Mouse (Mus musculus) heart, postnatal 36 days (tissue): ENCODE measurements around the gene Atp5mpl. TPM values are rescaled to one million over a fixed set of nuclear protein-coding genes. Genes with fewer than 3 reads are reported as not detected.

Experiments
- DNase-seq, 2 experiments: peaks; one replicate each; pipeline ENCODE4 v3.0.0; 2021 to 2022
- intact Hi-C: fragments of 180-260 bp; cut with DNase I; formaldehyde crosslinking; loops from one replicate; pipeline ENCODE4 v1.15.1; 2025
- total RNA-seq, 2 experiments: library from RNA; stranded (reverse); gene quantifications; 2 replicates each; pipeline ENCODE4 v1.2.3; 2021

Atp5mpl gene
- 1,000 to 10,000 TPM; 1,342 to 1,403 TPM for total RNA-seq

DNA sequence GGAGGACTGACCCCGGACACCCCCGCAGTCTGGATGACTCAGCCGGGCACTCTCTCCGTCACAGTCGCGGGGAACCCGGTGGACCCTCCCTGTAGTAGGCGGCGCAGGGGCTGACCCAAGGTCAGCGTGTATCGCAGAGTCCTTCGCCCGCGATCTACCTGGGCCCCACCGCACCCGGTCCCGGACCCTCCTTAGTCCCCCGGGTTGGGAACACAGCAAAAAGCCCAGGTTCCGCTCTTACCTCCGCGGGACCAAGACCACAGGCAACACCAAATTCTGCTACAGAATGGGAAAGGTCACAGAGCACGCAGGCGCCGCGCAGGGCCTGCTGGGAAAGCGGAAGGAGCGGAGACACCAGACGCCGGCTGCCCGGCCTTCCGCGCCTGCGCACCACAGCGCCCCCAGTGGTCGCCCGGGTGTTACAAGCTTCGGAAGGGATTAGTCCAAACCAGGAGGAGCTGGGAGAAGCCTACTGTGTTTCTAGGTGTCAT, at the start of gene Atp5mpl:
Gene Atp5mpl, minus strand, starts transcription at position 295 of the 491 bp plus-strand sequence.
- peak; percentile 98 to 100 for DNase-seq

DNA sequence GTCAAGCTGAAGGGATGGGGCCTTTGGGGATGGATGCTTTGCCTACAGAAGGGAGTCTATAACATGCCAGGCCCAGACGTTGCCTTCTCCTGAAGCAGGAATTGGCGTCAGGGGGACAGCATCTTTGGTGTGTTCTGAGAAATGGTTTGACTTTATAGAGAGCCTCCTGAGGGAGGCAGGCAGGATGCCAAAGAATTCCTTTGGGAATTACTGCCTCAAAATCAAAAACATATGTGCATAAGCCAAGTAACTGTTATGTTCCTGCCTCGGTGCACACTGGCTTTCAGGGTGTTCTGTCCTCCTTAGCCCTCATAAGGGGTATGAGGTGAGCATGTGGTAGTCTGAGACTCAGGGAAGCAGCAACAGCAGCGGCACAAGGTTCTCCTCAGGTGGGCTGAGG, 49.6 kb upstream of the Atp5mpl start:
- intact Hi-C loops: no loop called here
- no peak for DNase-seq

More for the DNA sequence above, at the start of gene Atp5mpl:
- intact Hi-C loops: loop anchor here (5.0 kb wide), 1 partner anchor 299 kb away; no protein-coding TSS in a partner anchor

DNA sequence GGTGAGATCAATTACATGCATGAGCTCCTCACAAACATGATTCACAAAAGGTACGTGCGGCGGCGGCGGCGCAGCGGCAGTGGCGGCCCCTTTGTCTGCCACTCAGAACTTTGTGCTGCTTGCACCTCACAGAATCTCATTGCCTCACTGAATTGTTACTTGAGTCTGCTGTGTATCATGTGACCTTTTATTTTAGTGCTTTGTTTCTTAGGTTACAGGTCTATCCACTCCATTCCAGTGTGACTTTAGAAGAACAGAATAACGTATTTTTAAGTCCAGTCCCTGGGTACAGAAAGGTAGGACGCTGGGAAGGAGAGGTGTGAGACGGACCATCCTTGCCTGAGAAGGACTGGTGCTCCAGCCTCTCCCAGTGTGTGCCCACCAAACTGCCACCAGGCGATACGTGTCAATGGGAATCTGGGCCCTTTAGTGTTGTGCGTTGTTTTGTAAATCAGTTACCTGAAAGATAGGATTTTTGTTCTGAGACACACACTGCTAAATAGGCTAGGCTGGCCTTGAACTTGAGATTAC, 46.6 kb upstream of the Atp5mpl start:
- no peak for DNase-seq
- intact Hi-C loops: no loop called here

DNA sequence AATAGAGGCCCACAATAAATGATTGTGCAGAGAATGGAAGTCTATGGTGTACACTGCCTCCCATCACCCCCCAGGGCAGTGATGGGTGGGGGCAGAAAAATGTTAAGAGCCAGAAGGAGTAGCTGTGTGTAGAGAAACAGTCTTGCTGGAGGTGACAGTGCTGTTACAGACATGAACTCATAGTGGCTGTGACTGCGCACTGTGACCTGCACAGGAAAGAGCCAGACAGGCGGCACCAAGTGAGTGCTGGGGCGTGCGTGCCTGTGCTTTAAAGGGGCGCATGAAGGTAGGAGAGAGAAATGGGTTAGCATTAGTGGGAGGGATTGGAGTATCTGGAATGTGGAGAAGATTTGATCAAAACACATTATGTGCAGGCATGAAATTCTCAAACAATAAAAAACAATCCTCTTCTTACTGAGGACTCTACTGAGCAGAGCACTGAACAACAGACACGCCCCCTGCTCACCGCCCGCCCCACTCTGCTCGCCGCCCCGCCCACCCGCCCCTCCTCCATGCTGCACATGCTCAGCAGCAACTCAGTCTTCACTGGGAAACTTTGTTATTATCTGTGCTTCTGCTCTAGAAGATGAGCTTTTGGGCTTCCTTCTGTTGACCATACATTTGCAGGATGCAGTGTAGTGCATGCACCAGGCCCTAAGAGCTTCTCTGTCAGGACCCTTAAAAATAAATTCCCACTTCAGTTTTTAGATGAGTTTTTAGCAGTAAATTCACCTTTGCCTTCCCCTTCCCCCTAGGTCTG, 45.9 kb upstream of the Atp5mpl start:
- no peak for DNase-seq

DNA sequence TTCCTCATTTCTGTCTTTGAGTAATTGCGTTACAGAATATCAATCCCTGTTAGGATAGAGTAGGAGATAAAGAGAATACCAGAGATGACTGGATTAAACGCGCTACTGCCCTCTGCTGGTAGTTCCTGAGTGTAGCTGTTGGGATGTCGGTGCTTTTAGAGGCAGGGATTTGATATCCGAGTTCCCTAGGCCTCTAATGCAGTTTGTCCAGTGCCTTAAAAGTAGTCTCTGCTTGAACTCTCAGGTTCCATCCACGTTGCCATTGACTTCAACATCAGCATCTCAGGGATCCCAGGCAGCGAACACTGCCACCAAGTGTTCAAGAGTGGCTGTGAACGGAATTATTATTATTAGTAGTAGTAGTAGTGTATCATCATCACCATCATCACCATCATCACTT, 34.4 kb upstream of the Atp5mpl start:
- DNase-seq: peak; percentile 59 to 69
- intact Hi-C loops: loop anchor here (2.0 kb wide), 1 partner anchor 122 kb away; no protein-coding TSS in a partner anchor

More for the DNA sequence above, 45.9 kb upstream of the Atp5mpl start:
- intact Hi-C loops: no loop called here

DNA sequence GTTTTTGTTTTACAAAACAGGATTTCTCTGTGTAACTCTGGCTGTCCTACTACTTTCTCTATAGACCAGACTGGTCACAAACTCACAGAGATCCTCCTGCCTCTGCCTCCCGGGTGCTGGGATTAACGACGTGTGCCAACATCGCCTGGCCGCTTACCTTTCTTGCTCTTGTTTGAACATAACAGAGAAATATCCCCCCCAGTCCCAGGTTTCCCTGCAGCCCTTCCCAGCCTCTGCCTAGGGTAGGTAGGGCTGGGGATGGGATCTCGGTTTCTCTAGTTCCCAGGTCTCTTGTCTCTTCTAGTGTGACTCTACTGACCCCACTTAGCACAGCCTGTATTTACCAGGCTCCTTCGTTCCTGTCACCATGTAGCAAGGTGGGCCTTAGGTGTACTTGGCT, 33.0 kb upstream of the Atp5mpl start:
- DNase-seq: no peak
- intact Hi-C loops: loop anchor here (2.0 kb wide), 1 partner anchor 121 kb away; no protein-coding TSS in a partner anchor

DNA sequence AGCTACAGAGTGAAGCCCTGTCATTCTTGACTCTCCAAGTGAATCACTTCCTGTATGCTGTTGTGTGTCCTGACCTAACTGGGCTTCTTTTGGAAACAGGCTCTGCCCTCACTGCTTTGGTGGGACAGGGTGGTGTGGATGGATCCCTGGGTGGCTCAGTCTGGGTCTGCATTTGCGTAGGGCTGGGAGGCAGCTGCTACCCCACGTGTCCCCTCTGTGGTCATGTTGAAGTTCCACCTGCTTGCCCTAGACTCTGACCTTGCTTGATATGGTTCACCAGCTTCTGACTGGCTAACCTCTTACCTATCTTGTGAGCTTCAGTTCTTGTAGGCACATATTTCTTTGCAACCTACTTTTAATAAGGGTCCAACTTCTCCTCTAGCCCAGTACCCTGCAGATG, 28.4 kb upstream of the Atp5mpl start:
- no peak for DNase-seq

DNA sequence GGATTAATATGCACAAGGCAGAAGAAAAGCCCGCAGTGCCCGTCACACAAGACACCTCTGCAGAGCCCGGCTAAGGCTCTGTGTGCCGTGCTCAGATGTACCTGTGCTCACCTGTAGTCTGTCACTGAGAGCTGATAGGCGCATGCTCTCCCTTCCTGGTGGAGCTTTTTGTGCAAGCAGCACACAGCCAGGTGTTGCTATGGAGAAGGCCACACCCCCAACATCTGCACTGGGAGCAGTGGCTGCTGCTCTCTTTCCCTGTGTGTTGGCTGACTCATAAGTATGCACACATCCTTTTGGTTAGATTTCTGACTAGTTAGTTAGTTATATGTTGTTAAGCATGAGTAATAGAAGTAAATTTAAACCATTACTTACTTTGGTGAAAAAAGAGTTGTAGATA, 25.8 kb upstream of the Atp5mpl start:
- no peak for DNase-seq
- intact Hi-C loops: no loop called here

More for the DNA sequence above, 28.4 kb upstream of the Atp5mpl start:
- intact Hi-C loops: no loop called here

DNA sequence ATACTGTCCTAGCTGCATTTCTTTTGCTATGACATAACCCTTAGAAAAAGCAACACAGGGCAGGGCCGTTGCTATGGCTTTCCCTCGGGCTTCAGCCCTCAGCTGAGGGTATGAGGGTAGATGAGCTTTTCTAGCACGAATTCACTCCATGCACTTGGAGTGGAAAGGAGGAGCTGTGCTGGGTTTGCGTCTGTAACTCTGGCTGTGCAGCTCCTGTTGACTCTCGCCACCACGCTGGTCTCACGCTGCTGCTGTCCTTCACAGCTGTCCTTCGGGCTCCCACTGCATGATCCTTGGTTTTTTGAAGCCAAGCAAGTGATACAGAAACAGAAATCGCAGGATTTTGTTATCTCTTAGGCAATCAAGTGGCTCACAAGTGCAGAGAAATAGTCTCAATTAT, 20.0 kb upstream of the Atp5mpl start:
- intact Hi-C loops: no loop called here
- DNase-seq: no peak

DNA sequence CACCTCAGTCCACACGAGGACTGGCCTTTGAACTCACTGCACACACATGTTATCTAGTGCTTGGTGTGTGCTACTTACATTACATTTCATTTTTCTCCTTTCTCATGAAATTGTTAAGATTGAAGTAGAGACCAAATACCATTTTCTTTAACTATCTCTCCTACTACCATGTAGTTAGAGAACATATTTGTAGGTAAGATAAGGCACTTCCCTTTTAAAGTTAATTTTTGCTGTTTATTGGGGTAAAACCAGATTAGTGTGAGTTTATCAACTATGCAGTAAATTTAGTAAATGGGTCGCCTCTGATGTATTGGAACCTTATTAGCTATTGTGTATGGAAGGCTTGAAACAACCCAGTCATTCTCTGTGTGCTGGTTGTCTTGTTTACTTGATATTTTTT, 16.4 kb upstream of the Atp5mpl start:
- DNase-seq: no peak
- intact Hi-C loops: no loop called here

DNA sequence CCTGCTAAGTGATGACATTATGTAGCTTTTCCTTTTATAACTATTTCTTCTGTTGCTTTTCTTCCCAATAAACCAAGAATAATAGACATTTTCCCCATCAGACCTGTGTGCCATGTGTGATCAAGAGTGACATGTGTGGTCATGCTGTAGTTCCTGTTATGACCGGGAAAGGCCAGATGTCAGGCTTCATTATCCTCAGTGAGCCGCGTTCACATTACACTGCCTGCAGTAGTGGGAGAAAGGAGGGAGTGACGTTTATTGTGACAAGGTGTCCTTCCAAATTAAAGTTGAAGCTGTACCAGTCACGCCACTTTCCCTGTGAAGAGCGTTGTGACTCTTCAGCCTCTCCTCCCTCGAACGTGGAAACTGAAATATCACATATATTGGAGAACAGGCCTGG, 15.1 kb upstream of the Atp5mpl start:
- intact Hi-C loops: no loop called here
- no peak for DNase-seq

DNA sequence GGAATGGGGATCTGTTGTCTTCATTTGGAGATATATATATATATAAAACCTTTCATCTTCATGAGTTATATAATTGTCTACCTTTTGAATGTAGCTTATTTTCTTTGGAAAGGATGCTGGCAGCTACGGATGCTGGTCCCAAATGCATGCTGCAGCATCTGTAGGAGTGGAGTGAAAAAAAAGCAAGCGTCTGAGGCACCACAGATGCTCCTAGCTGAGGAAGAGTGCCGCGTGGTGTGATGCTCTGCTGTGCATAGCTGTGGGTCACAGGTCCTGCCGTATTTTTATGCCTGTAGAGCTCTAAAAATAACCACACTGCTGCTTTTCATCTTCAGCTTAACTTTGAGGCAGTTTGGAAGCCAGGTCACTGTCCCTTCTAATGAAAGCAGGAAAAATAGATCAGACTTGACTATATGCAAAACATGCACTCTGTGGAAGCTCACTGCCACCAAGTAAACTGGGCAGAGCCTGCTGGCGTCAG, 14.2 kb upstream of the Atp5mpl start, which contains the start of gene Rd3l:
Gene Rd3l, minus strand, starts transcription at position 431 of the 481 bp plus-strand sequence.
- no peak for DNase-seq
- intact Hi-C loops: no loop called here

DNA sequence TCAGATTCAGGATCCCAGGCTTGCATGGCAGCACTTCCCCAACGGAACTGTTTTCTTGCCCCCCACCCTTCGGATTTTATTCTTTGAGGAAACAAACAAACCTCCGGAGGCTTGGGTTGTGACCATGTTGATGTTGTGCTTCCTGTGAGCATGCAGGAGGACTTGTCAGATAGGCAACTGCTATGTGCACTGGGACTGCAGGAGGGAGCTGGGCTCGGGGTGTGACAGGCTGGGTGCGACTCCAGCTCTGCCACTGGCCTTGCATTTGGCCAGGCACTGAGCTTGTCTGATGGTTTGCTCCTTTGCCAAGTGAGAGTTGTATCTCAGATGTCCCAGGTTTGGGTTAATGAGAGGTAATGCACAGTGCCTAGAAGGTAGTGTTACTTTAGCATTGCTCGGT, 11.5 kb upstream of the Atp5mpl start:
- intact Hi-C loops: no loop called here
- no peak for DNase-seq

DNA sequence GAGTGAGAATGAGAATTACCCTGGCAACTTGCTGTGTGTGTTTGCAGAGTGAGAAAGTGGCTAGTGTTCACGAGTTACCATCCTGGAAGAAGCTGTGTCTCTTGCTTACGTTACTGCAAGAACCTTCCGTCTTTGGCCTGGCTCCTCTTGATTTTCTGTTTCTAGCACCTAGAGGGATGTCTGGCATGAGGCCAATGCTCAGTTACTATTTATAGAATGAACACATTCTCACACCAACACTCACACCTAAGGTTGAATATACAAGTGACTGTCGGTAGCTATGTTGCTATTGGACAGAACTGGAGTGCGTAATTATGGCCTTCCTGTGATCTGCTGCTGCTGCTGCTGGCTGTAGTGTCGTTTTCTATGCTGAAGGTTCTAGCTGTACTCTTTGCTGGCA, 10.4 kb upstream of the Atp5mpl start:
- no peak for DNase-seq
- intact Hi-C loops: no loop called here

DNA sequence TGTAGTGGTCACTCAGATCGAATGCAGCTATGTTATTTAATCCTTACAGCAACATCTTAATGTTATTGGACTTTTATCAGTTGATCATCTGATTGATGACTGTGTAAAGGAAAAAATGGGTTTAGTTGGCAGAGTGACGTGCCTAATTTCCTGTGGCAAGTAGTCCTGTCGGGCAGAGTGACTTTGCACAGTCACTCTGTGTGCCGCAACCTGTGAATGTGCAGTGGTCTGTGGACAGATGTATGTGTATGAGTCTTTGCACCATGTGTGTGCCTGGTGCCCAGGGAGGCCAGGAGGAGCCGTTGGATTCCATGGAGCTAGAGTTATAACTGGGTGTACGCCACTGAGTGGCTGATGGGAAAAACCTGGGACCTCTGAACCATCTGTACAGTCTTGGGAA, 7.8 kb upstream of the Atp5mpl start:
- DNase-seq: no peak
- intact Hi-C loops: no loop called here

DNA sequence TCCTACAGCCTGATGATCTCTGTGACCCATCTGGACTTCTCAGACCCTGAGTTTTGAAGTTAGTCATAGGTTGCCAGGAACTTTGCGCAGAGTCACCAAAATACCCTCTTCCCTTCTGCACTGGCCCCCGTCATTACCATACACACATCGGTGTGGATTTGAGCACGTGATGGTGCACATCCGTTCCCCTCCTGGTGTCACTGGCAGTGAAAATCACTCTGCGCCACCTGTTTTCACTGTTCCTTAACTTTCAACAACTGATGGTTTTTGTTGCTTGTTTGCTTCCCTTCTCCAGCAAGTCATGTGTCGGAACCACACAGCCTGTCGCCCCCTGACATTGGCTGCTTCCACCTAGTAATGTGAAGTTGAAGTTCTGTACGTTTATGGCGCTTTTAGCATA, 5.7 kb upstream of the Atp5mpl start:
- intact Hi-C loops: no loop called here
- DNase-seq: no peak

DNA sequence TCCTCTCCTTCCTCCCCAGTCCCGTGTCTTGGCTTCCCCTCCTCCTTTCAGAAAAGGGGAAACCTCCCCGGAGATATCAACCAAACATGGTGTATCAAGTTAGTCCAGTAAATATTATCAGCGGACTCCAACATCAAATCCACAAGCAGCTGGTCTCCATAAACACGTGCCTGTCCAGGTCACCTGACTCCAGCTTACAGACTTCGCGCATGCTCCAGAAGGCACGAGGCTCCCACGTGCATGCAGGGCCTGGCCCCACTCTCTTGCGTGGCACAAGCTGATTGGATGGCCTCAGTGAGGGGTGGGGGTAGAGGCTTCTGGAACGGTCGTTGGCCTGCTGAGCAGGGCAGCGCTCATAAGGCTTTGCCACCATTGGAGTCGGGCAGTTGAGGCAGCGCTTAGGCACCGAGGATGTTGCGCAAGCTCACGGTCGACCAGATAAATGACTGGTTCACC, 4.5 kb upstream of the Atp5mpl start, which contains the start of gene Tdrd9:
Gene Tdrd9, plus strand, starts transcription at position 329 of the 456 bp plus-strand sequence.
- DNase-seq: no peak
- intact Hi-C loops: no loop called here

DNA sequence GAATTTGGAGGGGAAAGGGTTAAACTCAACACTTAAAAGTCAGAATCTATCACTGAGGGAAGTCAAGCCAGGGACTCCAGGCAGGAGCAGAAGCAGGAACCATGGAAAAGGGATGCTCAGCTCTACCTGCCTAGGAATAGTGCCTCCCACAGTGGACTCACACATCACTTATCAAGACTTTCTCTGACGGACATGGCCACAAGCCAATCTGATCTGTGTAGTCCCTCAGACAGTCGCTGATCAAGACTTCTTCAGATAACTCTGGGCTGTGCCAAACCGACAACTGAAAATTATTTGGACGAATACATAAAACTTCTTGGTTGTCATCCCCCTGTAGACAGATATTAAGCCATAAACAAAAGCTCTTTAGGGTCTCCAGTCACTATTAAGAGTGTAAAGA, 3.3 kb upstream of the Atp5mpl start:
- intact Hi-C loops: no loop called here
- no peak for DNase-seq

DNA sequence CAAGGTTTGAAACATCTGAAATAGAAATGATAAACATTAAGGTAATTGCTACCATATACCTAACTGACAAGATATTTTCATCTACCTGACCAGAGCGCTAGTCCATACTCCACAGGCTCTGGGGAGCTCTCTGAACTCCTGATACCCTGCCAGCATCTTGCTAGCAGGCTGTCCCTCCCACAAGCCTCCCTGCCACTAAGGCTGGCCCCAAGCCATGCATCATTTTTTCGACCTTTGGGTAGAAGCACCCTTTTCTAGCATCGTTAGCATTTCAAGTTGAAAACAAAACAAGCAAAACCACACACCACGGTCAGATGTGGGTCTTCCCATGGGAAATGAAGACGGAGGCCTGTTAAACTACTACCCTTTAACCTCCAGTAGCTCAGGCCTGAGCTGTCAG, 3.4 kb downstream of the Atp5mpl start:
- intact Hi-C loops: no loop called here
- no peak for DNase-seq

DNA sequence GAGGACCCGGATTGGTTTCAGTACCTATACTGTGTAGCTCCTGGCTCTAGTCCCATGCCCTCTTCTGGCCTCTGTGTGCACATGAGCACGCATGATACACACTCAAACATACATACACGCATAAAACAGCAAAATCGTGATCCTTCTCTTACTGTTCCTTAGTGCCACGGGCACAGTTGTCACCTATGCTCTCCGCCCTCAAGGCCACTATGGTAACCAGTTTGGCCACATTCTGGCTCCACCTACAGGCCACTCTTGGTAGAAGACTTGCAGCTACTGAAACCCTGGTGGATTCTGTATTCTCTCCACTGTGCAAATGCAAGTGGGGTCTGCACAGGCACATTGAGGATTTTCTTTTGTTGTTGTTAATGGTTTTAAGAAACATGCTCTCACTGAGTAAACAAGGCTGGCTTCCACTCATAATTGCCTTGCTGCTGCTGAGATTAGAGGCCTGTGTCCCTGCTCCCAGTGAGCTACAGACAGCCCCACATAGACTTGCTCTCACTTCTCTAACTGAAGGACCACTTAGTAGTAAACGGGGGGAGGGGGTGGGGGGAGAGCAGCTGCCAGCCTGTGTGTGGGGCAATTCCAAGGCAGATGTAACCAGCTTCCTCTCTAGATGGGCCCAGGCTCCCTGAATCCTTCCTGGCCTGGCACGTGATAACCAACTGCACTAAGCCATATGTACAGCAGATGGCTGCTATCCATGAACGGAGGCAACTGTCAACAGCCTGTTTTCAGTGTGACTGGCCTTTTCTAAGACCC, 8.5 kb downstream of the Atp5mpl start:
- intact Hi-C loops: loop anchor here (2.0 to 5.0 kb wide), 2 partner anchors 196 to 219 kb away; no protein-coding TSS in a partner anchor
- peak; percentile 72 to 80 for DNase-seq

DNA sequence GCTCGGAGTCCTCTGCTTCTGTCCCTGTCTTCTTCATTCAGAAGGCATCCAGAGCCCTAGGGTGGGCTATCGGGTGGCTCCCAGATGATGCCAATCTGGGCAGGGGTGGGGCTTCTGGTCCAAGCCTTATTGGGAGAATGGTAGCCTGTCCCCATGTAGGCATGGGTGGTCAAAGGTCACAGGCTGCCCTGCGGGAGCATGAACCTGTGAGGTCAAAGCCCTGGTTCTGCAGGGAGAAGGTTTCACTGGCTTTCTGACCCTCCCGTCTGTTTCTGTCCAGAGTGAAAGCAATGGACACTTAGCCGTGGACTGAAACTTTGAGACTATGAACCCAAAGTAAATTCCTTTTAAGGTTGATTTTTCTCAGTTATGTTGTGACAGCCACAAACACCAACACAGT, 10.6 kb downstream of the Atp5mpl start:
- intact Hi-C loops: loop anchor here (5.0 kb wide), 1 partner anchor 194 kb away; no protein-coding TSS in a partner anchor

More for the DNA sequence above, 10.6 kb downstream of the Atp5mpl start:
- DNase-seq: no peak
